Mouse (Mus musculus) ES-E14 (cell line): Measurements from ENCODE around the gene Abcg8.

Experiments
- HCFC1 ChIP-seq: IDR thresholded peaks from 2 replicates; pipeline ENCODE4 v1.6.1; 2012; ENCODE audit warnings: low read length, inconsistent platforms, borderline replicate concordance; ENCODE audit not compliant: insufficient read depth
- ZC3H11A ChIP-seq: IDR thresholded peaks from 2 replicates; pipeline ENCODE4 v1.6.1; 2012; ENCODE audit warnings: low read depth, mild to moderate bottlenecking, inconsistent platforms, low read length, borderline replicate concordance

DNA sequence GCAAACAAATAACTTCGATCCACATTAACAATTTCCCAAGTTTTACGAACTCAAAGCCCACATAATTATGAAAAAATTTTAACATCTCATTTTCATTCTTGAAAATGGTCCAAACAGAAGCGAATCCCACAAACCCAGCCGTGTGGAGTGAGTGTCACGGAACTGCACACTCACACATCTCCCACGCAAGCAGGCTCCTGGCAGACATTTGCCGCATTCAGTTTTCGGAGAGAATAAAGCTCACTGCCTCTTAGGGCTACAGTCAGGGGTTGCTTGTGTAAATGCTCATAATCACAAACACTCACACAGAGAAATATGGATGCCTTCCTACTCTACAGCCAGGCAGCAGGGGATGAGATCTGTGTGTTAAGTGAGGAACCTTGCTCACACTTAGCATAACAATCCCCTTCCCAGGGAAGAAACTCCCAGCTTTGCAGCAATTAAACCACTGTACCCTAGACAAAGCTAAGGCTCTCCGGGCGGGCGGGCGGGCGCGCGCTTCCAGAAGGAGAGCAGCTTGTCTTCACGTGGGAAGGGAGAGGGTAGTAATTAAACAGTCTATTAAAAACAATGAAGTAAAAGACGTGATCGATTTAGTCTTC is 37.6 kb downstream of the Abcg8 start:
- TF ChIP-seq ZC3H11A (no peak), HCFC1 (no peak)
